Mouse (Mus musculus) liver, postnatal 0 days (tissue): ENCODE results near the gene Myo6.

Experiments used
- CTCF ChIP-seq: sonication (generic); IDR thresholded peaks from 2 replicates; pipeline ENCODE4 v1.5.1; 2016; ENCODE audit warnings: antibody characterized with exemption, low read depth
- EP300 ChIP-seq: IDR thresholded peaks from 2 replicates; pipeline ENCODE4 v1.6.1; 2016; ENCODE audit warnings: antibody characterized with exemption, low read depth, mild to moderate bottlenecking

GRCm38 (mm10) chr9:80351678-80352331, 187.0 kb downstream of the Myo6 start:
- no peak for TF ChIP-seq CTCF
- TF ChIP-seq EP300 = no peak
